Mouse (Mus musculus) 416B (cell line): ENCODE data around the gene Man1c1.

Experiments
- DNase-seq: peaks from one replicate; pipeline ENCODE4 v3.0.0; 2011; ENCODE audit warnings: low read depth

Man1c1 gene

DNA sequence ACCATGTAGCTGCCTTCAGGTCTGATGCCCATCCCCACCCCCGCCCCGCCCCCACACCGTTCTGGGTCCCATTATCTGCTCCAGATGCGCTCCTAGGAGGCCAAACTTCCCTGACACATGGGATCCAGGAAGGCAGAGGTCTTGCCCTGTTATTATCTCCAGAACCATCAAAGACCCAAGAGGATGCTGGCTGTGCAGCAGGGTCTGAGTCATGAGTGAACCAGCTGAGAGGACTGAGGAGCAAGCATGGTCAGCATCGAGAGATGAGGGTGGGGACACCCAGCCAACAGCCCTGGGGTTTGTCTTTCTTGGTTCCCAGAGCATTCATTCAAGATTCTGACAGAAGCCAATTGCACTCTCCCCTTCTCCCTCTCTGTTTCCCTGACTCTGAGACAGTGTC, 100.5 kb downstream of the Man1c1 start:
- DNase-seq, result peak; percentile 93

DNA sequence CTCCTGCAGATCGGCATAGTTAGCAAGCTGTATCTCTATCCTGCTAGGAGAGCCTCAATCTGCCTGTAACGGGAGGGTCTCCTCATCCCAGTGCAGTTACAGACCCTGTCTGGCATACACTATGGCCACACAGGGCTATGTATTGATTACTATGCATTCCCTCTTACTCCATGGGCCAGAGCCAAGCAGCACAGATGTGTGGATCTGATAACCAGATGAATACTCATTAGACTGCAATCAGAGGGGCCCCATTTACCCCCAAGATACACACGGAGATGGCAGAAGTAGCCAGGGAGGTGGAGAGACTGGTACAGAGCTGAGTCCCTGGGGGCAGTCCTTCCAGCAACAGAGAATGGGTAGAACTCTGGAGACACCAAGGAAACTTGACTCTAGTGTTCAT, 101.5 kb downstream of the Man1c1 start:
- DNase-seq, result peak; percentile 63

DNA sequence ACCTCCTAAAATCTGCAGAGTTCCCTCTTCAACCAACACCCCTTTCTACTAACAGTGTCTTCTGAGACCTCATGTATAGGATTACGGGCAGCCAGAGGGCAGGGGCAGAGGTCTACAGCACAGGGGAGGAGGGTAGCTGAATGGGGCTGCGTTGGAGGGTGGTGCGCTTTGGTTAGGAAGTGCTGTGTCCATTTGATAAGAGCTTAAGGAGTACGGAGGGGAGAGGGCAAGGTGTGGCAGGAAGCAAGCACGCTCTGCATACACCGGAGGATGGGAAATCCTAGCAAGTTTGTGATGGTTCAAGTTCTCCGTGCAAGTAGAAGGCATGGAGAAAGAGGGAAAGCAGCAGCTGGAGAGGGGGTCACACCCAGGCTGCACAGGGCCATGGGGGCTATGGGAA, 102.1 kb downstream of the Man1c1 start:
- DNase-seq, result peak; percentile 91

DNA sequence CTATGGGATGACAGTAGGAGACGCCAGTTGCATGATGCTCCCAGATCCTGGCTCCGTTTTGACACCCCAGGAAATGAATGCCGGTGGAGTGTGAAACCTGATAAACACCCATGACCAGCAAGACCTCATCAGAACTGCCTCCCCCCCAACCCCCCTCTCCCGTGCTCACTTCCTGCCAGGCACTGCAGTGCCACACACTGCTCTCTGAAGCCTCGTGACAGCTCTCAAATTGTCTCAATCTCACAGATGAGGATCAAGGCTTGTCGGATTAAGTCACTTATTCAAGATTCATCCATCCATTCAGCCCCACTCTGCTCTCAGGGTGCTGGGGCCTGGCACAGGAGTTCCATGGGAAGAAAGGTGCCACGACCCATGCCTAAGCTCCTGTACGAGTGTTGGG, 102.7 kb downstream of the Man1c1 start:
- peak; percentile 86 for DNase-seq

DNA sequence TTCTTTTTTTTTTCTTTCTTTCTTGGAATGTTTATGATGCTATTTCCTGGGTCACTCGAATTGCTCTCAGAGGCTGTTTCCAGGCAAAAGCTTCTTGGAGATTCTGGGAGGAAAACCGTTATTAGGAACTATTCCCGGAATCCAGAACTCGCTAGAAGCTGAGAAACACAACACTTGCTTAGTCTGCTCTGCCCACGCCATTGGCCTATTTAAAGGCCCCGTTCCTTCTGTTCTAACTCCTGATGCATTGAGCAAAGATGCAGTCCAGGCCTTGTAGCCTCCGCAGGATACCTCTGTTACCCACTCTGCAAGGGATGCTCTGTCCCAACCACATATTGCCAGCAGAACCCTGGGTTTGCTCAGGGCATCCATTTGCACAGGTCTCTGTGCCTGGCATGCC, 103.3 kb downstream of the Man1c1 start:
- DNase-seq, result no peak

DNA sequence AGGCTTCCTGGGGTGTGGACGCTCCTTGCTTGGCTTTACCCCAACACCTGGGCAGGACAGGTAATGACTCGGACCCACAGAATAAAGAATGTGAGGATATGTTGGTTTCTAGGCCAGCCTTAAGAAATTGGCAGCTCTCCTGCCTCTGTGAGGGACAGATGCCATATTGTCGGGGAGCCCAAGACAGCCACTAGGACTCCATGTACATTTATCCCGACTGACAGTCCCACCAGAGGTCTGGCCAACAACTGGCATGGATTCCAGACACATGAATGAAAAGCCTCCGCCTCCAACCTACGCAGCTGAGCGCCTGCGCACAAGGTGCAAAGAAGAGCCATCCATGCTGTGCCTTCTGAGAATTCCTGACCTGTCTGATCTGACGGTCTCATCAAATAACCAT, 104.0 kb downstream of the Man1c1 start:
- DNase-seq, result no peak

DNA sequence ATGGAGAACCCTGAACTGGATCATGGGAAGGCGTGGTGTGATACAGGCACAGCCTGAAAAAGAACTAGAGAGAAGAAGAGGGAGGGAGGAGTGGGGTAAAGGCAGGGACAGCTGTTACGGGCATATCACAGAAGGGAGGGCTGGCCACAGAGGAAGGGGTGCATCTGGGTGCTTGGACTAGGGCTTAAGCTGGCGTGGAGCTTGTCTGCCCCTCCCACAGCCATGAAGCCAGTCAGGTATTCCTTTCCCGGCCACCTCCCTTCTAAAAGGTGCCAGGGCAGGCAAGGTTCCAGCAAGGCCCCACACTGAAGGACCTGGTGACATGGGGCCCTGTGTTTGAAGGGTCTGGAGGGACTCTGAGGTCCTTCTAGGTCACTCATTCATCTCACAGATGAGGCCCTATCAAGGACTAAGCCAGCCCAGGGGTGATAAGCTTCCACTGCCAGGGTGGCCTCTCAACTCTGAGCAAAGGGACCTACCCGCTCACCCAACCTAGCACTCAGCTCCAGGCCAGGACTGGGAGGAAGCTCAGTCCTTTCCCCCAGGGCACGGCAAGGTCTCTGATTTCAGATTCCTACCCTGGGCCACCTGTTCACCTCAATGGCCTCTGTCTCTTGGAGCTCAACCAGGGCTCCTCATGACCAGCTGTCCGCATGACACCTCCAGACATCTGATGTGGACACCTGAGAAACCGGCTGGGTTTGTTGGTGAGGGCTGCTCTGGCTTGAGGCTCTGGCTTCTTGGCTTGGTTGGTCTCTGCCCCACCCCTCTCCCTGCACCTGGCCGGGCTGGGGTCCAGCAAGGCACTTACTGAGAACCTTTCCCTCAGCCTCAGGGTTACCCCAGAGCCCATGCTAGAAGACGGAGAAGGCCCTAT, 107.0 kb downstream of the Man1c1 start:
- no peak for DNase-seq

DNA sequence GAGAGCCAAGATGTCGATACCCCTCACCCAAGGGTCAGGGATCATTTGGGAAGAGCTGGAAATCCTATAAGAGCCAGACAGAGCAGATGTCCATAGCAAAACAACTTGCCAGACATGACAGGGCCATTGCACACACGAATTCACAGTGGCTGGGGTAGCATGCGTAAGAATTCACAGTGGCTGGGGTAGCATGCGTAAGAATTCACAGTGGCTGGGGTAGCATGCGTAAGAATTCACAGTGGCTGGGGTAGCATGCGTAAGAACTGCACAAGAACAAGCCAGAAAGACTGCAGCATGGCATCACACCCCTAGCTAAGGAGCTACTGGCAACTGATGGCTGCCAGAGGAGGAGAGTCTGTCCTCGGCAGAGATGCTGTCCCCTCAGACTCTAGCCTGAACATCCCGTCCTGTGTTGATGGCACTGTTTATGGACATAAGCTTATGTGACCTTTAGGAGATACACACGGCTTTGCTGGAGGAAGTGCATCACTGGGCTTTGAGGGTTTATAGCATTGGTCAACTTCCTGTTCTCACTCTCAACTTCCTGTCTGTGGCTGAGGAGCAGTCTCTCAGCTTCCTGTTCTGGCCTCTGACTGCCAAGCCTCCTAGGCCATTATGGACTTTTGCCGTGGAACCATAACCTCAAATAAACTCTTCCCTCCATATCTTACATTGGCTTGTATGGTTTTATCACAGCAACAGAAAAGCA, 109.2 kb downstream of the Man1c1 start:
- peak; percentile 84 for DNase-seq

DNA sequence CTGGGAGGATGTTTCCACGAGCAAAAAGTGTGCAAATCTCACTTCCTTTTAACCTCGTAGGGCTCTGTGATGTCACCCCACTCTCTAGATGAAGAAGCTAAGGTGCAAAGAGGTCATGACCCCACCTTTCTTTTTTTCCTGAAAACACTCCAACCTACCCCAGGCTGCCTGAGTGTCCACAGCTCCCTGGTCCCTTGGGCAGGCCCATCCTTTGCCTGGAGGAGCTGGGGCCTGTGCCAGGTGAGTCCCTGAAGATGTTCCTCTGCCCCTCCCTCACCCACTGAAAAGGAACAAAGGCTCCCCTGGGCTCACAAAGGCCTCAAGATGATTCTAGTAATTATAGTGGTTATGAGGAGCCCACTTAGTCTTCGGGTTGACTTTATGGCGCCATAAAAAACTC, 111.6 kb downstream of the Man1c1 start:
- DNase-seq, result no peak

DNA sequence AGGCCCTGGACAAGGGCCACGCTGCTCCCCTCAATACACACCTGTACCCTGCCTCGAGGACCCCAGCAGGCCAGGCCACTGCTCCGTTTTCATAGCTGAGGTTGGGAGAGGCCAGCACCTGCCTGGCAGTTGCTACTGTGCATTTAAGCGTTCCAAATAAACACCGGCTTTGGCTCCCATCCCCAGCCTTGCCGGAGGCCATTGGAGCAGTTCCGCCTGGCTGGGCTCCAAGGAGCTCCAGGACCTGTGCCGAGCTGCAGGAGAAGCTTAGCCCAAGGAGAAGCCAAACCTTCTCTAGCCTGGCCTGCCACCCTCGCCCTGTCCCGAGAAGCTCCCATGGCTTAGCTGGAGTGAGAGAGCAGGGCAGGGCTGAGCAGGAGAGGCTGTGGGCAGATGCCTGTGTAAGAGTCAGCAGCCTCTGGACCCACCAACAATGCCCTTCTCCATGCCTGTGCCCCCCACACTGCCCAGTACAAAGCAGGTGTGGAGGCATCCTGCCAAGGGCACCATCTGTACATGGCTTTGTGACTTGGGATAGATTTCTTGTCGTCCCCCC, 112.5 kb downstream of the Man1c1 start:
- no peak for DNase-seq

DNA sequence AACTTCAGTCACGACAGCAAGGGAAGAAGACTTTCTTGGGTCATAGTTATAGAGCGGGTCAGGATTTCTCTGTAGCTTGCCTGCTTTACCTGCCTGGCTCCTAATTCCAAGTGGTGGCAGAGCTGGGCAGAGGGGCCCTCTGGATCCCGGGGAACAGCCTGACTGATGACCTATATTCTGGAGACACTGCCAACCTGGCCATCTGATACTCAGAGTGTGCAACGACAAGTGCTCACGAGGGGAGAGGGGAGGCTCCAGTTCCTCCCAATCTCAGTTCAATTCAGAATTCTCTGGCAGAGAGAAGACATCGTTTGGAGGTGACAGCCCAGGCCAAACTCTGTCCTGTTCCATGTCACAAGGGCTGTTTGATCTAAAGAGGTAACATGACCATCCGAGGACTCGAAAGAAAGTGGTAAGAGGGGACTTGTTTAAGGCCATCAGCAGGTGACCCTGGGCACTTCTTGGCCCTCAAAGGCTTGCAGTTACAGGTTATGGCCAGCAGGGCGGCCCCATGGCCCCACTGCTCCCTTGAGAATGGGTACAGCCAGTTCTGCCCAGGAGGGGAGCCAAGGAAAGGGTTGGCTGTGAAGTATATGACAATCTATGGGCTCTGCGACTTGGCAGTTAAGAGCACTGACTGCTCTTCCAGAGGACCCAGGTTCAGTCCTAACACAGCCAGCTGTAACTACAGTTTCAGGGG, 113.7 kb downstream of the Man1c1 start:
- DNase-seq, result no peak

DNA sequence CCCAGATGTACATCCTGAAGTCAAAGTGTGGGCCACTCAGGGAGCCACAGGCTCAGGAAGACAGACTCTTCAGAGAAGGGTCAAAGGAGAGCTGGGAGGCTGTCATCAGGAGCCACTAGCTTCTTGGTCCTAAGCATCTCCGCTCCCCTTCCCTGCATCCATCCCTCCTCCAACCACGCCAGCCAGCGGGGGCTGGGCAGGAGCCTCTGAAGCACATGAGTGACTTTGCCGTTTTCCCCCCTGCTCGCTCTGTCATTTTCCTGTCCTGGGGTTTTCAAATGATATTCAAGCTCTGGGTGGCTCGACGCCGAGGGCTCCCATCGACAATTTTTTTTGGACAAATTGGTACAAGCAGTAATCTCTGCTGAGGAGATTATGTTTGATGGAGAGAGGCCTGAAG, 114.3 kb downstream of the Man1c1 start:
- no peak for DNase-seq

DNA sequence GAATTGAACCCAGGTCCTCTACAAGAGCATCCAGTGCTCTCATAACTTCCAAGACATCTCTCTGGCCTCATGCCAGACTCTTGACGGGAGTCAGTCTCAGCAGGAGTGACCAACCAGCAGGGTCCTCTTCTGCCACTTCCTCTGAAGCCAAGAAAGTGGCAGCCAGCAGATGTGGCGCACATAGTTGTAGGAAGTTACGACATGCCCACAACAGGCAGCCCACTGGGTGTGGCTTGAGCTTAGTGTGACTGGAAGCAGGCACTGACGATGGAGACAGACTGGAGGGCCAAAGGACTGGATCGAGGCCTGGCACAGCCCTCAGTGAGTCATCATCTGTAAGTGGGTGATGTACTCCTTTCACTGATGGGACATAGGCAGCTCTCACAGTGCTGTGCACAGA, 115.1 kb downstream of the Man1c1 start:
- peak; percentile 97 for DNase-seq

DNA sequence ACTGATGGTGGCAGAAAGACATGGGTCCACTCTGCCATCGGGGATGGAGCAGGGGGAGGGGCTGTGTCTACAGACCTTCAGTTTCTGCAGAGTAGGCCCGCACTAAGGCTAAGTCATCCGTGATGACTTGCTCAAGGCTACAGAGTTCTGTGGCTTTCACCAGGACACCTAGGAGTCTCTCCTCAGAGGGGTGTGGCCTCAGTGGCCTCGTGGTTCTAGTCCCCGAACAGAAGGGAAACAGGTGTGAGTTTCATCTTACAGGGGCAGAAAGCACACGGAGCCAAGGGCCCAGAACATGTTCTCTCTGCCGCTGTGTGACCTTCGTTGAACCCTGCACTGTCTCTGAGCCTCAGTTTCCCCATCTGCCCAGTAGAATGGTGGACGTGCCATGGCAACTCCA, 115.8 kb downstream of the Man1c1 start:
- DNase-seq, result peak; percentile 28

DNA sequence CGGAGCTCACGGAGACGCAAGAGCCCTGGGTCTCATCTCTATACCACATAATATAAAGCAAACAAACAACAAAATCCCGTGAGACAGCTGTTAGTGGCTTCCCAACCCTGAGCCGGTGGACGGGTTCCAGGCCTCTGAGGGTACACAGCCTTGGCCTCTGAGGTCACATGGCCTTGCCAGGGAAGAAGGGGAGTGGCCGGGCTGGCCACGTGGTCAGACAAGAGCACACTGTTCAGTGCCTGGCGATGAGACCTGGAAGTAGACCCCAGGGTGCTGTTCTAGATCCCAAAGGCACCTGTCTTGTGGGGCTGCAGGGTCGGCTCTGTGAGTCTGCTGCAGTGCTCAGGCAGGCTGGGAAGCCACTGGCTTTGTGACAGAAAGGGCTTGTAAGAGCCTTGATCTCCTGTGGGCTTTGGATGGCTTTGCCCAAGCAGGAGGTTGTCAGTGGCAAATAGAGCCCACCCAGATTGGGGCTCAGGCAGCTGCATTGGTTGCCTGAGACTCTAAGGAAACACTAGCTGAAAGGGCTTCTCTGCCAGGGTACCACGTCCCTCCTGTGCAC, 116.4 kb downstream of the Man1c1 start:
- DNase-seq, result peak; percentile 65

DNA sequence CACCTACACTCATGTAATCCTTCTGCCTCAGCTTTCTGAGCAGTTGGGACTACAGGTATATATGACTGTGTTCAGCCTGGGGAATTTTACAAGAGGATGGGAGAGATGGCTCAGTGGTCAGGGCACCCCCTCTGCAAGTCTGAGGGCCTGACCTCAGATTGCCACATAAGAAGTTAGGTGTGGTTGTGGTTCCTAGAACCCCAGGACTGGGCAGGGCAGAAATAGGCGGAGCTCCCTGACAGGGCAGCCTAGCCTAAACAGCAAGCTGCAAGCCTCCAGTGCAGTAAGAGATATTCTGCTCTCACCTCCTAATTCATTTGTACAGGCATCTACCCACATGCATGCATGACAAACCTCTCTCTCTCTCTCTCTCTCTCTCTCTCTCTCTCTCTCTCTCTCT, 117.5 kb downstream of the Man1c1 start:
- peak; percentile 86 for DNase-seq

DNA sequence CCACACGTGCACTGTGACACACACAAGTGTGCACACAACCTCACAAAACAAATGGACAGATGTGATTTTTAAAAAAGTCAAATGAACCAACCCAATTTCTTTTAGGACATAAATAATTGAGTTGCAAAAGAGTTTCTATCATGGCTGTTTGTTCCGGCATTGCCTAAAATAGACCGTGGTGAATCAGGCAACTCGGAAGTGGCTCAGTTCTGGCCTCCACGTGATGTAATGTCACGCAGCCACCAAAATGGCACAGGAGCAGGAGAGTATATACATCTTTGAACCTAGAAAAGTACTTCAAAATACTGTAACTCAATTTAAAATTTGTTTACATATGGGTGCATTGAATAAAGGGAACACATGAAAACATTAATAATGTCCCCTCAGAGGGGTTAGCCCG, 118.0 kb downstream of the Man1c1 start:
- DNase-seq, result peak; percentile 80

DNA sequence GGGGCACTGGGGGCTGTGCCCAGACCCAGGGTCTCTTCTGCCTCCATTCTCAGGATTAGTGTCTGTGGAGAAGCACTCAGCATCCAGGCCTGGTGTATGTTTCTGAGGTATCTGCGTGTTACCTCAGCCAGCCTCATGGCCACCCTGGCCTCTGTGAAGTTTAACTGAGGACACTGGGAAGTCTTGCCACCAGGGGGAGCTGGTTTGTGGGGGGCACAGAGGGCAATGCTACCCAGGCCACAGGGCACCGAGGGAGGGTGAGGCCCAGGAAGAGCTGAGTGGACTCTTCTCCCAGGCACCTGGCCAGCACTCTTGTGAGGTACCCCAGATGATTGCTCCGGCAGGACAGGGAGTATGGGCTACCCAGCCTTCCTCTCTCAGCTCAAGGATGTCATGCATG, 120.6 kb downstream of the Man1c1 start:
- DNase-seq, result peak; percentile 45

DNA sequence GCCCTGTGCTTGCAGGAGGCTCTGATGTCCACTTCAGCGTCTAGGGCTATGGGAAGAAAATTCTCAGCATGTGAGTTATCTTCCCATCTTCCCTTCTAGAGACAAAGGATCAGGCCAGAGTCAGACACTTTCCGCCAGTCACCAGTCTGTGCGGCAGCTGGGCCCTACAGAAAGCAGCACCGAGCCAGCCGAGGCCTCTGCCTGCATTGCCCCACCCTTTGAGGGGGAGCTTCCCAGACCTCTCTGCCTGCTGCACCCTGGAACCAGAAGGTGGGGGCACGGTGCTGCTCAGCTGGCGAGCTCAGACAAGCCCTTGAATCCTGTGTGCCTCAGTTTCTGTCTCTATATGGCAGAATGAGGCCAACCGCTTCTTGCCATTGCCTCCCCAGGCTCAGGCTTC, 122.7 kb downstream of the Man1c1 start:
- no peak for DNase-seq

DNA sequence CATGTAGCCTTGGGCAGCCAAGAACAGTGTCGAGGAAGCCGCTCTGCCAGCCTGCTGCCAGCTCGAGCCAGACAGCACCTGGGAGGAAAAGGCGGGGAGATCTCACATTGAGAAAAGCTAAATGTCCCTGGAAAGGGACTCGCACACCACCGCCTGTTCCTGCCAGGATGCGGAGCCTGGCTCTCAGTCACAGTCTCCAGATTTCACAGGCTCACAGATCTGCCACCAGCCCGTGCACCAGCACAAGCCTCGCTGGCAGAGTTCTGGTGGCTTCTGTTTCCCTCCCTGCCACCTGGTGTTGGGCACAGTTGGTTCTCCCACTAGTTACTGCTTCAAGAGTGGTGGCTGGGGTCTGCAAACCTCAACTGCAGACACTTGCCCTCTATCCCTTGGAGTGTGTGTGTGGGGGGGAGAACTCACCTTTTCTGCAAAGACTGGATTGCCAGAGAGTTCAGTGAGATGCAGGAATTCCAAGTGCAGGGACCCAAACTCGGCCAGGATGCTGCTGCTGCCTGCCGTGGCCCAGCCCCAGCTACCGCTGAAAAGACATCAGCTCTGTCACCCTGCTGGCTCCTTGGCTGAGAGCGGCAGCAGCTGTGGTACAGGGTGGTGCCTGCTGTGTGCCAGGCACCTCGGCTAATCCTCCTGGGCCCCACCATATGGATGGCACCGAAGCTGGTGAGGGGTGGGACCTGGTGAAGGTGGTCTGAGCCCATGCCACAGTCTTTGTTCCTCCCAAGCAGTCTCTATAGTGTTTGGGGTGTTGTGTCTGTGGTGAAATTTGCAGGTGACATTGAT, 123.5 kb downstream of the Man1c1 start:
- no peak for DNase-seq

DNA sequence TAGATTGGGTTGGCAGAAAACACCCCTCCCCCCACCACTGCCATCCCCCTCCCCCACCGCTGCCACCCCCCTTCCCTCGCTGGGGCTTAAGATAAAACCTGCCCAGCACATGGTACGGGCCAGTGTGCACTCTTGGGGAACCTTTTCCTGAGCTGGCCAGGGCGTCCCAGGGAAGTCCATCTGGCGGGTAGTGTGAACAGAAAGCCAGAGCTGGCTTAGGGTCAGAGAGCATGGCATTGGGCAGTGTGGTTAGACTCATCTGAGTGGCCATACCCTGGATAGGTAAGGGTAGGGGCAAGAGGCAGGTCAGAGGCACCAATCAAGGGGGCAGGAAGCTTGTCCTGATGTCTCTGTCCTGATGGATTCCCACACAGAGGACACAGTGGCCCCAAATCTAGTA, 124.5 kb downstream of the Man1c1 start:
- no peak for DNase-seq
